Mouse (Mus musculus) G1E (cell line): ENCODE measurements around the gene Pde4a.

Experiments used
- CTCF ChIP-seq: IDR thresholded peaks from 2 replicates; pipeline ENCODE4 v1.5.1; 2012; ENCODE audit warnings: low read depth, low read length, inconsistent platforms, mixed read lengths
- GATA1 ChIP-seq: IDR thresholded peaks from 2 replicates; pipeline ENCODE4 v1.6.1; 2012; ENCODE audit warnings: borderline replicate concordance, low read length, inconsistent platforms, mixed read lengths
- GATA2 ChIP-seq: IDR thresholded peaks from 2 replicates; pipeline ENCODE4 v1.6.1; 2012; ENCODE audit warnings: low read depth, low read length, inconsistent platforms, borderline replicate concordance
- POLR2AphosphoS5 ChIP-seq: IDR thresholded peaks from 2 replicates; pipeline ENCODE4 v1.6.1; 2012; ENCODE audit warnings: low read depth, low read length, inconsistent platforms; ENCODE audit not compliant: insufficient replicate concordance
- TAL1 ChIP-seq: conservative IDR thresholded peaks from 2 replicates; pipeline ENCODE4 v1.6.1; 2012; ENCODE audit warnings: low read depth, low read length, inconsistent platforms, mixed read lengths

GRCm38 (mm10) chr9:21231551-21231950, 66.0 kb downstream of the Pde4a start:
- TF ChIP-seq CTCF (no peak), TAL1 (no peak), POLR2AphosphoS5 (no peak), GATA1 (no peak), GATA2 (no peak)
